Comparison of ENCODE assay signal across 14 mouse cellular contexts in the genomic region with DNA sequence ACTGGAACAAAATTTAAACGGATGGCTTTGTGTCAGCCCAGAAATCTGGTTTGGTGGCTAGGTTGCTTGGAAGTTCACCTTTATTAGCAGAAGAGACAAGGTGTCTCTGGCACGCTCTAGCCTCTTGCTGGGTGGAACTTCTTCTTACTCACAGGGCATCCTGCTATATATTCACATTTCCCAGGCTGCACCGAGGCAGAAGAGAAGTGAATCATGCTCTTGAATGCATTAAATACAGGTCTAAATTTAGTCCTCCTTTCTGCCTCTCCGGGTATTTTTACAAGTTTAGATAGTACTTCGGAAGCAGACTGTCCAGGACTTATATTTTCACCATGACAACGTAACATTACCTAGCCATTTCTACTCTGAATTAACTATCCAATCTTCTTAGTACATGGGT.
A peak's percentile ranks its signal among the peaks of the same experiment; 100 is the strongest.
DNase-seq lines count a peak whose midpoint lies in the region; ATAC-seq and TF ChIP-seq lines count a peak whose summit lies in the region.
"Had no signal": no experiment of that assay in that cellular context is flagged by ENCODE, and none has a peak within 500 bp of the region (broad histone marks: within the 10 kb centered on the region; RNA-seq: fewer than 3 reads in every experiment).

No protein-coding gene starts in this region.

- no peaks in the 10 kb centered on the region for H3K36me3 ChIP-seq in hindbrain, embryonic 16.5 days (ENCODE audit: control insufficient read depth, insufficient read depth, low read length)
- H3K36me3 ChIP-seq in hindbrain, embryonic 13.5 days: no peaks in the 10 kb centered on the region
- H3K36me3 ChIP-seq: embryonic facial prominence, embryonic 13.5 days; intestine, embryonic 15.5 days; limb, embryonic 10.5 days; liver, embryonic 12.5 days; lung, embryonic 15.5 days; midbrain, embryonic 15.5 days had no signal

- DNase-seq in gastrocnemius, adult 2 months: no peak
- no peak for DNase-seq in gastrocnemius, postnatal 25 days
- DNase-seq in left cerebral cortex, adult 18-20 months (ENCODE audit: low spot score in 2 of 2): peak; percentile 58 to 71
- peak; percentile 56 to 74 for DNase-seq in right cerebral cortex, postnatal 10 days (ENCODE audit: low spot score in 2 of 2)
- DNase-seq in embryo, embryonic 9.5 days (ENCODE audit: extremely low spot score): no peak
- DNase-seq: thymus, postnatal 4 days had no signal

- H3K4me1 ChIP-seq in hindbrain, embryonic 16.5 days (ENCODE audit: control insufficient read depth, insufficient read depth, low read depth, low read length): peaks cover 5% of the 10 kb centered on the region
- no peaks in the 10 kb centered on the region for H3K4me1 ChIP-seq in hindbrain, embryonic 13.5 days (replicated peaks)
- H3K4me1 ChIP-seq: limb, embryonic 10.5 days; liver, embryonic 12.5 days; midbrain, embryonic 15.5 days had no signal

- no peak overlapping the region for H3K4me2 ChIP-seq in hindbrain, embryonic 16.5 days (ENCODE audit: low read length)
- no peak overlapping the region for H3K4me2 ChIP-seq in hindbrain, embryonic 13.5 days
- H3K4me2 ChIP-seq: embryonic facial prominence, embryonic 13.5 days; intestine, embryonic 15.5 days; liver, embryonic 12.5 days; lung, embryonic 15.5 days; midbrain, embryonic 15.5 days had no signal

- intact Hi-C loops in gastrocnemius, adult 2 months (cut with DNase I): no loop called here

- H3K27me3 ChIP-seq in hindbrain, embryonic 16.5 days (replicated peaks; ENCODE audit: control insufficient read depth, insufficient read depth, low read length): no peaks in the 10 kb centered on the region
- H3K27me3 ChIP-seq in hindbrain, embryonic 13.5 days: no peaks in the 10 kb centered on the region
- H3K27me3 ChIP-seq: embryonic facial prominence, embryonic 13.5 days; intestine, embryonic 15.5 days; liver, embryonic 12.5 days; lung, embryonic 15.5 days; midbrain, embryonic 15.5 days had no signal

- no peak for TF ChIP-seq CTCF in gastrocnemius, adult 2 months (IDR thresholded peaks at IDR 0.05)

- no peak overlapping the region for H3K4me3 ChIP-seq in gastrocnemius, adult 2 months
- no peak overlapping the region for H3K4me3 ChIP-seq in hindbrain, embryonic 16.5 days (ENCODE audit: low read length)
- no peak overlapping the region for H3K4me3 ChIP-seq in hindbrain, embryonic 13.5 days
- H3K4me3 ChIP-seq: embryonic facial prominence, embryonic 13.5 days; intestine, embryonic 15.5 days; limb, embryonic 10.5 days; liver, embryonic 12.5 days; lung, embryonic 15.5 days; midbrain, embryonic 15.5 days had no signal

- ATAC-seq in hindbrain, embryonic 16.5 days: no peak
- ATAC-seq in hindbrain, embryonic 13.5 days (ENCODE audit: low FRiP score): no peak
- ATAC-seq: intestine, embryonic 15.5 days; liver, embryonic 12.5 days had no signal

- H3K27ac ChIP-seq in gastrocnemius, adult 2 months: peak overlapping the region; percentile 79
- H3K27ac ChIP-seq in hindbrain, embryonic 16.5 days (ENCODE audit: low read depth, low read length): peak overlapping the region; percentile 44; the same call in 1 of the 2 replicates
- no peak overlapping the region for H3K27ac ChIP-seq in hindbrain, embryonic 13.5 days
- H3K27ac ChIP-seq: embryonic facial prominence, embryonic 13.5 days; intestine, embryonic 15.5 days; limb, embryonic 10.5 days; liver, embryonic 12.5 days; lung, embryonic 15.5 days; midbrain, embryonic 15.5 days had no signal

- no peaks in the 10 kb centered on the region for H3K9me3 ChIP-seq in hindbrain, embryonic 16.5 days (ENCODE audit: control insufficient read depth, low read length)
- H3K9me3 ChIP-seq in hindbrain, embryonic 13.5 days: no peaks in the 10 kb centered on the region
- H3K9me3 ChIP-seq: embryonic facial prominence, embryonic 13.5 days; intestine, embryonic 15.5 days; limb, embryonic 10.5 days; liver, embryonic 12.5 days; lung, embryonic 15.5 days; midbrain, embryonic 15.5 days had no signal

- 81% methylated on average over 6 of the region's 6 CpGs for WGBS in hindbrain, embryonic 16.5 days
- WGBS in hindbrain, embryonic 13.5 days: 95% methylated on average over 6 of the region's 6 CpGs

- no peak overlapping the region for H3K9ac ChIP-seq in hindbrain, embryonic 16.5 days (ENCODE audit: low read depth, low read length)
- no peak overlapping the region for H3K9ac ChIP-seq in hindbrain, embryonic 13.5 days
- H3K9ac ChIP-seq: embryonic facial prominence, embryonic 13.5 days; intestine, embryonic 15.5 days; liver, embryonic 12.5 days; lung, embryonic 15.5 days; midbrain, embryonic 15.5 days had no signal

Comparison
In these comparisons a context has a peak if more than half of its experiments do, and no peak if none do; other contexts are left out.
1. DNase-seq: peak in left cerebral cortex, adult 18-20 months (2 of 2) and right cerebral cortex, postnatal 10 days (2 of 2); none in gastrocnemius, adult 2 months (single experiment), gastrocnemius, postnatal 25 days (single experiment) and embryo, embryonic 9.5 days (single experiment).